Mouse (Mus musculus) olfactory bulb, adult 2 months (tissue): ENCODE measurements at regions not wholly inside any gene's neighbourhood (a gene's known extent, or its start where the extent isn't known, plus 50 kb on each side); places are given as distances from the start of the nearest gene placed in this dataset.

ENCODE experiments used
- CTCF ChIP-seq: fragments of 200-500 bp; IDR thresholded peaks from 2 replicates; pipeline ENCODE4 v1.5.1; 2012; ENCODE audit warnings: low read depth, mild to moderate bottlenecking, low read length, moderate library complexity; ENCODE audit not compliant: insufficient read depth
- POLR2A ChIP-seq: fragments of 200-500 bp; IDR thresholded peaks from 2 replicates; pipeline ENCODE4 v1.6.1; 2012; ENCODE audit warnings: mild to moderate bottlenecking, low read depth, low read length, moderate library complexity; ENCODE audit not compliant: insufficient read depth

DNA sequence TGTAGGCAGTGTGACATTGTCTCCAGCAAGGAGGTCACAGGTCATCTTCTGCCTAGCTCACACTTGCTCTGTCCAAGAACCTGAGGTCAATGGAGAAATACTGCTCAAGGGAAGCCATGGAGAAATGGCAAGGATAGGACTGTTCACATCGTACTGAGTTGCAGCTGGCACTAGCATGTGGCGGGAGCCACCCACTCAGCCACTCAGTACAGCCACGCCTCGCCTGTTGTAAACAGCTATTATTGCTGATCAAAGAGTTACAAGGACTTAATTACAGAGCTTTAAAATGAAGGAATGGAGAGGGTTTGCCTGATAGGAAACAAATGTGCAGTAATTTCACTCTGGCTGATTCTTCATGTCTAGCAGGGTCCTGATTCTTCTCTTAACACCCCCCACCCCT is 64.8 kb downstream of the Dll1 start:
- TF ChIP-seq CTCF (no peak), POLR2A (no peak)
